Mouse (Mus musculus) C2C12 (cell line): ENCODE data around the gene 4930507D05Rik.
A peak's percentile ranks its signal among the peaks of the same experiment; 100 is the strongest.

Source experiments
- CEBPB ChIP-seq: IDR thresholded peaks from one replicate; pipeline ENCODE4 v1.6.1; 2011; ENCODE audit warnings: low read depth, mild to moderate bottlenecking, control low read depth, moderate library complexity
- CTCF ChIP-seq: IDR thresholded peaks from one replicate; pipeline ENCODE4 v1.5.1; 2011; ENCODE audit not compliant: control insufficient read depth, insufficient read depth, insufficient read length
- MAX ChIP-seq: IDR thresholded peaks from one replicate; pipeline ENCODE4 v1.6.1; 2011; ENCODE audit warnings: mild to moderate bottlenecking, control low read depth
- MYOD1 ChIP-seq: IDR thresholded peaks from one replicate; pipeline ENCODE4 v1.6.1; 2011; ENCODE audit warnings: low read depth; ENCODE audit not compliant: control insufficient read depth, insufficient read length
- MYOG ChIP-seq: IDR thresholded peaks from one replicate; pipeline ENCODE4 v1.6.1; 2011; ENCODE audit not compliant: control insufficient read depth, insufficient read length; ENCODE audit errors: extremely low read depth
- USF1 ChIP-seq: IDR thresholded peaks from one replicate; pipeline ENCODE4 v1.6.1; 2011; ENCODE audit warnings: low read depth, mild to moderate bottlenecking, control low read depth, moderate library complexity

DNA sequence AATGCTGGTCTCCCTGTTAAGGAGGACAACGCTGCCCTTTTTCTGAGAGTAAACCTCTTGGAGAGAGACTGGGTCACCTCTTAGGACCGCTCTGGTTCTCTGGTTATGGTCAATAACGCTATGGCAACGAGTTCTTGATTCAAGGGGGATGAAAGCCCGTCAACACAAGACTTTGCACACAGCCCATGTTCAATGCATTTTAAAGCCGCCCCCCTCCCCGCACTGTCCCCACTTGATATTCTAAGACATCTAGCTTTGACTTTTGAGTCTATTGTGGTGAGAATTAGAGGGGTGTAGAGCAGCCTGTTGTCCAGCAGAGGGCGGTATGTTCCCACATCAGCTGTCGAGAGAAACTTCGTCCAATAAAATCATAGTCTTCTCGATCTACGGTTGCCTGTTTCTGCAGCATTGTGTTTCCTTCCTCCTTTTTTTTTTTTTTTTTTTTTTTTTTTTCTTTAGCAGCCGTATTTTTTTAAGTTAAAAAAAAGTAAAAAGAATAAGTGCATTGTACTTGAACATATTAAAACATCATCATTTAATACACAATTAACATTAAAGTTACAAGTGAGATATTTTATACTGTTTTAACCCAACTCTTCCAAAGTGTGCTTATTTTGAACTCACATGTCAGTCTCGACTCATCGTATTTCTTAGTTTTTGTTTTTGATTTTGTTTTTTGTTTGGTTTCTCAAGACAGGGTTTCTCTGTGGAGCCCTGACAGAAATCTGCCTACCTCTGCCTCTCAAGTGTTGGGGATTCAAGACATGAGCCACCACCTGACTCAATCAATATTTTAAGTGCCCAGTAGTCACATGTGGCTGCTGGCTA lies 51.0 kb downstream of the 4930507D05Rik start:
- TF ChIP-seq MYOG: no peak
- peak; percentile 71 for TF ChIP-seq CTCF
- TF ChIP-seq USF1: no peak
- TF ChIP-seq MAX: no peak
- TF ChIP-seq MYOD1: no peak
- no peak for TF ChIP-seq CEBPB
